Mouse (Mus musculus): Measurements from ENCODE around the gene Tmem179.

Gene Tmem179

GRCm38 (mm10) chr12:112533758-112534157 is 17.2 kb upstream of the Tmem179 start:
- DNase-seq = no peak

GRCm38 (mm10) chr12:112518105-112518504 is 1.6 kb upstream of the Tmem179 start:
- no peak for DNase-seq

GRCm38 (mm10) chr12:112514897-112515296 is 1.6 kb downstream of the Tmem179 start:
- no peak for DNase-seq

GRCm38 (mm10) chr12:112510733-112511372 is 5.7 kb downstream of the Tmem179 start:
- DNase-seq = peak; percentile 85

GRCm38 (mm10) chr12:112510365-112510732 is 6.2 kb downstream of the Tmem179 start:
- DNase-seq = no peak

- DNase-seq = no peak
Observed at GRCm38 (mm10) chr12:112507984-112508383, 8.6 kb downstream of the Tmem179 start.

- DNase-seq = no peak
Observed at GRCm38 (mm10) chr12:112507264-112507663, 9.3 kb downstream of the Tmem179 start.

GRCm38 (mm10) chr12:112506267-112506666 is 10.3 kb downstream of the Tmem179 start:
- no peak for DNase-seq

GRCm38 (mm10) chr12:112503003-112503771 is 13.4 kb downstream of the Tmem179 start:
- DNase-seq = no peak

- peak; percentile 44 for DNase-seq
Observed at GRCm38 (mm10) chr12:112498683-112499082, 17.9 kb downstream of the Tmem179 start.

- no peak for DNase-seq
Observed at GRCm38 (mm10) chr12:112497731-112498130, 18.8 kb downstream of the Tmem179 start.

- DNase-seq = no peak
Observed at GRCm38 (mm10) chr12:112496136-112496535, 20.4 kb downstream of the Tmem179 start.

GRCm38 (mm10) chr12:112490444-112490939 is 26.1 kb downstream of the Tmem179 start:
- DNase-seq = no peak

GRCm38 (mm10) chr12:112489535-112489934 is 27.0 kb downstream of the Tmem179 start:
- no peak for DNase-seq

- no peak for DNase-seq
Observed at GRCm38 (mm10) chr12:112489134-112489533, 27.4 kb downstream of the Tmem179 start, which contains the start of gene A530016L24Rik. Gene A530016L24Rik (plus strand): TSS chr12:112489448.

- peak; percentile 73 for DNase-seq
Observed at GRCm38 (mm10) chr12:112473777-112474176, 42.8 kb downstream of the Tmem179 start.

- no peak for DNase-seq
Observed at GRCm38 (mm10) chr12:112470216-112470615, 46.3 kb downstream of the Tmem179 start.

GRCm38 (mm10) chr12:112469393-112469792 is 47.2 kb downstream of the Tmem179 start:
- no peak for DNase-seq

- no peak for DNase-seq
Observed at GRCm38 (mm10) chr12:112467387-112467786, 49.2 kb downstream of the Tmem179 start.

- no peak for DNase-seq
Observed at GRCm38 (mm10) chr12:112465928-112466327, 50.6 kb downstream of the Tmem179 start.

- DNase-seq = no peak
Observed at GRCm38 (mm10) chr12:112464516-112464915, 52.0 kb downstream of the Tmem179 start.

- no peak for DNase-seq
Observed at GRCm38 (mm10) chr12:112463750-112464444, 52.6 kb downstream of the Tmem179 start.

- no peak for DNase-seq
Observed at GRCm38 (mm10) chr12:112463209-112463608, 53.3 kb downstream of the Tmem179 start.

GRCm38 (mm10) chr12:112462423-112462822 is 54.1 kb downstream of the Tmem179 start:
- no peak for DNase-seq

All from right cerebral cortex, postnatal 25 days (tissue).